Mouse (Mus musculus) ovary, adult 10 weeks (tissue): ENCODE measurements around the gene Lamtor2. TPM values are rescaled to one million over a fixed set of nuclear protein-coding genes. Genes with fewer than 3 reads are reported as not detected.

ENCODE experiments used
- polyA plus RNA-seq: library from polyadenylated mRNA; stranded (reverse); fragments of 350-450 nt; fragmentation: Illumina TruSeq; extraction: RNeasy Lipid Tissue Mini Kit (QIAGEN cat#74804); gene quantifications from one replicate; pipeline ENCODE4 v1.2.3, GENCODE M21; 2014

Lamtor2 gene
- polyA plus RNA-seq: 3.2 TPM

GRCm38 (mm10) chr3:88552676-88553524, at the start of gene Lamtor2:
Lamtor2 (minus strand) TSS chr3:88553074.

GRCm38 (mm10) chr3:88575540-88575939, 22.7 kb upstream of the Lamtor2 start, which contains the start of gene Ssr2:
Ssr2 (plus strand) TSS chr3:88575876.

GRCm38 (mm10) chr3:88553525-88553879, 628 bp upstream of the Lamtor2 start, which contains the start of gene Ubqln4:
Ubqln4 (plus strand) TSS chr3:88553758.

GRCm38 (mm10) chr3:88548180-88548917, 4.5 kb downstream of the Lamtor2 start, which contains the start of gene Rab25:
Rab25 (minus strand) TSS chr3:88548300.

GRCm38 (mm10) chr3:88532299-88532674, 20.6 kb downstream of the Lamtor2 start, which contains the start of gene Mex3a:
Mex3a (plus strand) TSS chr3:88532395.

GRCm38 (mm10) chr3:88509692-88510420, 43.0 kb downstream of the Lamtor2 start, which contains the start of gene Lmna:
Lmna (minus strand) TSS chr3:88509956.

Other genes with a start within 250 kb of the Lamtor2 start
- gene Glmp, start 228.1 kb downstream of the Lamtor2 start, polyA plus RNA-seq: 1.7 TPM
- gene Tmem79, start 216.9 kb downstream of the Lamtor2 start, polyA plus RNA-seq: not detected
- 22.4 TPM for gene Smg5, start 216.8 kb downstream of the Lamtor2 start, polyA plus RNA-seq
- gene Paqr6, start 188.5 kb downstream of the Lamtor2 start, polyA plus RNA-seq: 1.00 TPM
- gene Bglap3, start 180.3 kb downstream of the Lamtor2 start, polyA plus RNA-seq: not detected
- gene Bglap2, start 174.4 kb downstream of the Lamtor2 start, polyA plus RNA-seq: not detected
- gene Bglap, start 168.6 kb downstream of the Lamtor2 start, polyA plus RNA-seq: not detected
- gene Pmf1, start 142.7 kb downstream of the Lamtor2 start, polyA plus RNA-seq: 5.2 TPM
- gene Slc25a44, start 127.9 kb downstream of the Lamtor2 start, polyA plus RNA-seq: 11.5 TPM
- 4.3 TPM for gene Sema4a, start 91.9 kb downstream of the Lamtor2 start, polyA plus RNA-seq
- 5.7 TPM for gene Lmna, start 43.1 kb downstream of the Lamtor2 start, polyA plus RNA-seq
- 26.1 TPM for gene Mex3a, start 20.7 kb downstream of the Lamtor2 start, polyA plus RNA-seq
- gene Rab25, start 4.8 kb downstream of the Lamtor2 start, polyA plus RNA-seq: not detected
- gene Ubqln4, start 684 bp upstream of the Lamtor2 start, polyA plus RNA-seq: 24.3 TPM
- 43.2 TPM for gene Ssr2, start 22.8 kb upstream of the Lamtor2 start, polyA plus RNA-seq
- gene Arhgef2, start 52.9 kb upstream of the Lamtor2 start, polyA plus RNA-seq: 12.9 TPM
- not detected for gene Rxfp4, start 100.1 kb upstream of the Lamtor2 start, polyA plus RNA-seq
- 63.1 TPM for gene Khdc4, start 132.7 kb upstream of the Lamtor2 start, polyA plus RNA-seq
- 11.4 TPM for gene Rit1, start 163.8 kb upstream of the Lamtor2 start, polyA plus RNA-seq
- 19.6 TPM for gene Syt11, start 222.1 kb upstream of the Lamtor2 start, polyA plus RNA-seq